Mouse (Mus musculus): ENCODE results near the gene Dsn1. TPM values are rescaled to one million over a fixed set of nuclear protein-coding genes. Genes with fewer than 3 reads are reported as not detected.

The Dsn1 gene
- polyA plus RNA-seq, 1 experiment from 2014 or later, result 40.1 TPM

- no peak for ATAC-seq (ENCODE audit: insufficient number of reproducible peaks, insufficient read depth, low FRiP score, low TSS enrichment, low read depth)
- Histone ChIP-seq H3K4me1 (peaks cover 16% of the 10 kb centered on the region), H3K9ac (no peak overlapping the region), H3K27me3 (no peaks in the 10 kb centered on the region), H3K27ac (no peak overlapping the region), H3K4me3 (no peak overlapping the region), H3K4me2 (no peak overlapping the region), H3K9me3 (no peaks in the 10 kb centered on the region), H3K36me3 (peaks cover 75% of the 10 kb centered on the region)
Measured at GRCm38 (mm10) chr2:157043987-157044386, 37.0 kb upstream of the Dsn1 start.

DNA sequence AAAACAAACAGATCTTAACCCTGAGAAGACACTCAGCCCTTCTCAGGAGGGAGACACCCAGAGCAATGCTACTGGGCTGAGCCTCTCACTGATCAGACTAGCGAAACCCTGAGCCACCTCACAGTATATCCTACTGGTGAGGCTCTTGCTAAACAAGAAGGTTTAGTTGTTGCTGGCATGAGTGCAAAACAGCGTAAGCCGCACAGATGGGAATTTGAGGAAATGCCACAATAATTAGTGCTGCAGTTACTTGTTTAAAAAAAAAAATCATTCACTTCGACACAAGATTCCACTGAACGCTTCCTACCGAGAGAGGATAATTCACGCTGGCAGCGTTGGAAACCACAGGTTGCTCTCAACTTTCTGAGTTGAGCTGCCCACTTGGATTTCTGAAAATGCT is 36.6 kb upstream of the Dsn1 start:
- peaks cover 16% of the 10 kb centered on the region for H3K4me1 ChIP-seq
- ATAC-seq (ENCODE audit: insufficient number of reproducible peaks, insufficient read depth, low FRiP score, low TSS enrichment, low read depth), result no peak
- 59% methylated on average over 8 of the region's 8 CpGs for WGBS
- no peak overlapping the region for H3K9ac ChIP-seq
- no peaks in the 10 kb centered on the region for H3K27me3 ChIP-seq
- no peaks in the 10 kb centered on the region for H3K9me3 ChIP-seq
- no peak overlapping the region for H3K4me3 ChIP-seq
- peaks cover 75% of the 10 kb centered on the region for H3K36me3 ChIP-seq
- H3K4me2 ChIP-seq, result no peak overlapping the region
- H3K27ac ChIP-seq, result 0 out of 2 replicates have a peak overlapping the region, but pooled peaks have one; percentile 28

DNA sequence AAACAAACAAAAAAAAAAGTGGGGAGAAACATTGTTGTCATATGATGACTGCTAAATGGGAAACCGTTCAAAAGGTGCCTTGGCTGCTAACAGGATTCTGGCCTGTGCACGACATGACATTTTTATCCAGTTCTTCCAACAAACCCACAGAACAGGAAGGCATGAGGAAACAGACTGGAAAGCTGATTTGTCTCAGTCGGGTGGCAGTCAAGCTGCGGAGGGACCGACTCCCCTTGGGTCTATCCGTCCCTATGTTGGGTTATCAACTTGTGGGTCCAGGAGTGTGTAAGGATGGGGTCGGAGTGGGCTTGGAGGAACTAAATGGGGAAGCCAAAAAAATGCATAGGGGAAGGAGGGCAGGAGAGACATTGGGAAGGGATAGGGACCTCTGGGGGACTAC is 34.5 kb upstream of the Dsn1 start:
- H3K4me3 ChIP-seq, result no peak overlapping the region
- no peak for ATAC-seq (ENCODE audit: insufficient number of reproducible peaks, insufficient read depth, low FRiP score, low TSS enrichment, low read depth)
- H3K9ac ChIP-seq, result no peak overlapping the region
- no peaks in the 10 kb centered on the region for H3K9me3 ChIP-seq
- no peaks in the 10 kb centered on the region for H3K27me3 ChIP-seq
- H3K4me1 ChIP-seq, result peaks cover 9% of the 10 kb centered on the region
- H3K4me2 ChIP-seq, result no peak overlapping the region
- peaks cover 86% of the 10 kb centered on the region for H3K36me3 ChIP-seq
- H3K27ac ChIP-seq, result no peak overlapping the region
- 90% methylated on average over 7 of the region's 7 CpGs for WGBS

- Histone ChIP-seq H3K4me3 (no peak overlapping the region), H3K9ac (no peak overlapping the region), H3K4me2 (no peak overlapping the region), H3K27me3 (no peaks in the 10 kb centered on the region), H3K36me3 (peaks cover 81% of the 10 kb centered on the region), H3K9me3 (no peaks in the 10 kb centered on the region), H3K4me1 (peaks cover 9% of the 10 kb centered on the region), H3K27ac (no peak overlapping the region)
- no peak; the same call in 1 of the 2 replicates for ATAC-seq (ENCODE audit: insufficient number of reproducible peaks, insufficient read depth, low FRiP score, low TSS enrichment, low read depth)
- 83% methylated on average over 17 of the region's 17 CpGs for WGBS
Measured at GRCm38 (mm10) chr2:157040649-157041046, 33.7 kb upstream of the Dsn1 start.

- H3K27me3 ChIP-seq, result no peaks in the 10 kb centered on the region
- no peak overlapping the region for H3K27ac ChIP-seq
- H3K36me3 ChIP-seq, result peaks cover 81% of the 10 kb centered on the region
- H3K4me3 ChIP-seq, result no peak overlapping the region
- peaks cover 9% of the 10 kb centered on the region for H3K4me1 ChIP-seq
- ATAC-seq (ENCODE audit: insufficient number of reproducible peaks, insufficient read depth, low FRiP score, low TSS enrichment, low read depth), result no peak
- WGBS, result 92% methylated on average over 50 of the region's 50 CpGs
- no peak overlapping the region for H3K9ac ChIP-seq
- no peaks in the 10 kb centered on the region for H3K9me3 ChIP-seq
- H3K4me2 ChIP-seq, result no peak overlapping the region
Measured at GRCm38 (mm10) chr2:157039900-157040648, 33.1 kb upstream of the Dsn1 start.

GRCm38 (mm10) chr2:157037303-157037702 is 30.3 kb upstream of the Dsn1 start:
- H3K9me3 ChIP-seq, result no peaks in the 10 kb centered on the region
- H3K27ac ChIP-seq, result no peak overlapping the region
- 90% methylated on average over 9 of the region's 9 CpGs for whole genome bisulfite sequencing
- no peak overlapping the region for H3K4me2 ChIP-seq
- no peaks in the 10 kb centered on the region for H3K27me3 ChIP-seq
- ATAC-seq (ENCODE audit: insufficient number of reproducible peaks, insufficient read depth, low FRiP score, low TSS enrichment, low read depth), result no peak
- no peak overlapping the region for H3K4me3 ChIP-seq
- H3K36me3 ChIP-seq, result peaks cover 86% of the 10 kb centered on the region
- H3K4me1 ChIP-seq, result no peaks in the 10 kb centered on the region
- H3K9ac ChIP-seq, result no peak overlapping the region

DNA sequence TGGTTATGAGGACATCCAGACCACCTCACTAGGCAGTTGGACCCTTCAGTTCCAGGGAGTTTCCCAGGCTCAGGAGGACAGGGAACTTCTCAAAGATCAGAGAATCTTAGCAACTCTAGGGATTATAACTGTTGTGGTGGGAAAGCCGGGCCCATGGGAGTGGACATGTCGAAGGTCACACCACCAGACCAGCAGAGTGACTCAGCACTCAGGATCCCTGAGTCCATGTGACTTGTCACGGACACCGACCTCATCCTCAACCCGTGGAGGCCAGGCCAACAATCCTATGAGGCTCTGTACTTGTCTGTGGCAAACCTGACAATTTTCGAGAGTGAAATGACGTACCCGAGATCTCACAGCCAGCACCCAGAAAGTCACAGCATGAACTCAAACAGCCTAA is 29.4 kb upstream of the Dsn1 start:
- Histone ChIP-seq H3K27ac (no peak overlapping the region), H3K36me3 (peaks cover 85% of the 10 kb centered on the region), H3K4me1 (no peaks in the 10 kb centered on the region), H3K4me2 (no peak overlapping the region), H3K9me3 (no peaks in the 10 kb centered on the region), H3K27me3 (no peaks in the 10 kb centered on the region), H3K9ac (no peak overlapping the region), H3K4me3 (no peak overlapping the region)
- WGBS, result 93% methylated on average over 8 of the region's 8 CpGs
- no peak for ATAC-seq (ENCODE audit: insufficient number of reproducible peaks, insufficient read depth, low FRiP score, low TSS enrichment, low read depth)

DNA sequence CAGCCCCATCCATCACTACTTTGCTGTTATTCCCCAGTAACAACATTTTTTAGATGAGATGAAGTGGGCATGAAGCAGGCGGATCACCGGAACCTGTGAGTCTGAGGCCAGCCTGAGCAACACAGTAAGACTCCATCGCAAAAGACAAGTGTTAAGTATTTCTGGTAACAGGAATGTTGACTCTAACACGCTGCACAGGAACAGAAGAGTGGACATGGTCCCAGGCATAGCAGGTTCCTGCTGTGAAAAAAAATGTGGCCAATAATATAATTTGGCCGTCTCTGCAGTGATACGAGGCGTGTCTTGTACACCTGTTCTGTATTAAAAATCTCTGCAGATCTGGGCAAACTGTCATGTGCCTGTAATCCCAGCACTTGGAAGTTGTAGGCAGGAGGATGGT is 28.4 kb upstream of the Dsn1 start:
- H3K4me2 ChIP-seq, result no peak overlapping the region
- no peaks in the 10 kb centered on the region for H3K27me3 ChIP-seq
- H3K36me3 ChIP-seq, result peaks cover 85% of the 10 kb centered on the region
- 75% methylated on average over 7 of the region's 7 CpGs for WGBS
- H3K4me3 ChIP-seq, result no peak overlapping the region
- H3K9me3 ChIP-seq, result no peaks in the 10 kb centered on the region
- no peaks in the 10 kb centered on the region for H3K4me1 ChIP-seq
- H3K9ac ChIP-seq, result no peak overlapping the region
- no peak overlapping the region for H3K27ac ChIP-seq
- ATAC-seq (ENCODE audit: insufficient number of reproducible peaks, insufficient read depth, low FRiP score, low TSS enrichment, low read depth), result no peak

DNA sequence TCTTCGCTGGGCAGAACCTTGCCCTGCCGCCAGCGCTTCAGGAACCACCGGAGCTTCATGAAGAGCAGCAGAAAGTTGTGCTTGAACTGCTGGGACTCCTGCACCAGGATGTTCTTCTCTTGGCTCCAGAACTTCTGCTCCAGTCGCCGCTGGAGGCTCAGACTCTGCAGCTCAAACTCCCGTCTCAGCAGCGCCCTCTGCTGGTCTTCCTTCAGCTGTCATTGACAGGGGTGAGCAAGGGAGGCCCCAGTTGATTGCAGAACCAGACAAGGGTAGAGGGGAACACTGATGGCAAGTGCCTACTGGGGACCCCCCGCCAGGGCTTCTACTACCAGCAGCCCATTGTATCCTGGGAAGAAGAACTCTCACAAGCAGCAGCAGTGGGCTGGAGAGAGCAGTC is 23.9 kb upstream of the Dsn1 start:
- Histone ChIP-seq H3K9ac (no peak overlapping the region), H3K4me3 (no peak overlapping the region), H3K9me3 (no peaks in the 10 kb centered on the region), H3K27ac (no peak overlapping the region), H3K27me3 (no peaks in the 10 kb centered on the region), H3K36me3 (peaks cover 91% of the 10 kb centered on the region), H3K4me2 (no peak overlapping the region), H3K4me1 (no peaks in the 10 kb centered on the region)
- 45% methylated on average over 9 of the region's 9 CpGs for WGBS
- ATAC-seq (ENCODE audit: insufficient number of reproducible peaks, insufficient read depth, low FRiP score, low TSS enrichment, low read depth), result no peak

DNA sequence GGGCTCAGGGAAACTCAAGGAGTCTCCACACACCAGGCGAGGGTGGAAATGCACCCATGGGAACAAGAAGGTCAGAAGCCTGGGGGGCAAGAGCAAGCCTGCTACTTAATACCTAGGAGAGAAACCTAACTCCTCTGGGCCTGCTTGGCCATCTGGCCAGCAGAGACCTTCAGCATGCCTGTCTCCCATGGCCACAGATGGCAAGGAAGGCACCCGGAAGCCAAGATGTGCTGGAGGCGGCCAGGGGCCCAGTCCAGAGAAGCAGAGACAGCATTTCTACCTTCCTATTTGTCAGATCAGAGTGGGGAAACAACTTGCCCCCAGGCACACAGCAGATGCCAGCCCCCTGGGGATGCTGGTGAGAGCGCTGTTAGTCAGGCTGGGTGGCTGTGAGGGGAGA is 21.3 kb upstream of the Dsn1 start:
- 89% methylated on average over 4 of the region's 4 CpGs for WGBS
- no peak overlapping the region for H3K9ac ChIP-seq

GRCm38 (mm10) chr2:157027106-157028008 is 20.4 kb upstream of the Dsn1 start:
- Histone ChIP-seq H3K9ac (no peak overlapping the region), H3K36me3 (peaks cover 97% of the 10 kb centered on the region), H3K9me3 (peaks cover 7% of the 10 kb centered on the region; the same call in 1 of the 2 replicates), H3K27ac (no peak overlapping the region), H3K27me3 (no peaks in the 10 kb centered on the region), H3K4me3 (no peak overlapping the region), H3K4me1 (no peaks in the 10 kb centered on the region), H3K4me2 (no peak overlapping the region)
- no peak for ATAC-seq (ENCODE audit: insufficient number of reproducible peaks, insufficient read depth, low FRiP score, low TSS enrichment, low read depth)
- WGBS, result 93% methylated on average over 21 of the region's 21 CpGs

More for the DNA sequence above, 21.3 kb upstream of the Dsn1 start:
- no peak for ATAC-seq (ENCODE audit: insufficient number of reproducible peaks, insufficient read depth, low FRiP score, low TSS enrichment, low read depth)
- H3K4me3 ChIP-seq, result no peak overlapping the region
- H3K4me1 ChIP-seq, result no peaks in the 10 kb centered on the region
- H3K9me3 ChIP-seq, result peaks cover 7% of the 10 kb centered on the region; the same call in 1 of the 2 replicates
- no peak overlapping the region for H3K4me2 ChIP-seq
- no peak overlapping the region for H3K27ac ChIP-seq
- no peaks in the 10 kb centered on the region for H3K27me3 ChIP-seq
- H3K36me3 ChIP-seq, result peaks cover 97% of the 10 kb centered on the region

DNA sequence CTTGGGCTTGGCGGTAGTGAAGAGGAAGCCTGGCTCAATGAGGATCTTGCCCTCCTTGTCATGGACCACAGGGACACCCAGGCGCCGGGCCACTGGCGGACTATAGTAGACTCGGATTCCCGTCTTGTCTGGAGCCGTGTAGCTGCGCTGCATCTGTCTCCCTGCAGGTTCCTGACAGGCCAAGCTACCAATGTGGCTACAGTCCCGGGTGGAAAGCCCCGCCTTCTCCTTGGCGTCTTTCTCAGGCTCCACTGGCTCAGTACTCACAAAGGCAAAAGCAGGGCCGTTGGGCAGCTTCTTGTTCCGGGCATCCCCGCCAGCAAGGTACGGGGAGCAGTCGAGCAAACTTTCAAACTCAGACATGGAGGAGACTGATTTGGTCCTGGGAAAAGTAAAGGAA is 14.2 kb upstream of the Dsn1 start:
- Histone ChIP-seq H3K9me3 (peaks cover 7% of the 10 kb centered on the region; the same call in 1 of the 2 replicates), H3K4me3 (no peak overlapping the region), H3K27me3 (no peaks in the 10 kb centered on the region), H3K4me2 (no peak overlapping the region), H3K27ac (no peak overlapping the region), H3K36me3 (peaks cover 100% of the 10 kb centered on the region), H3K9ac (no peak overlapping the region), H3K4me1 (no peaks in the 10 kb centered on the region)
- 98% methylated on average over 16 of the region's 16 CpGs for WGBS
- no peak for ATAC-seq (ENCODE audit: insufficient number of reproducible peaks, insufficient read depth, low FRiP score, low TSS enrichment, low read depth)
